Mouse (Mus musculus) G1E-ER4 (cell line): Measurements from ENCODE around the gene Itga2b. TPM values are rescaled to one million over a fixed set of nuclear protein-coding genes. Genes with fewer than 3 reads are reported as not detected.

Experiments
- GATA1 ChIP-seq: IDR thresholded peaks from one replicate; pipeline ENCODE4 v1.8.0; 2012; ENCODE audit warnings: low read length, inconsistent platforms
- polyA plus RNA-seq: library from polyadenylated mRNA; stranded (reverse); fragments of >175 nt; gene quantifications from 2 replicates; pipeline ENCODE4 v1.2.3, GENCODE M21; 2012

Itga2b gene
- polyA plus RNA-seq, 1 experiment: 18.0 TPM

GRCm38 (mm10) chr11:102467041-102467631 lies 2.8 kb downstream of the Itga2b start:
- TF ChIP-seq GATA1: no peak

GRCm38 (mm10) chr11:102465713-102466436 lies 4.0 kb downstream of the Itga2b start:
- TF ChIP-seq GATA1: no peak

GRCm38 (mm10) chr11:102464901-102465300 lies 5.0 kb downstream of the Itga2b start:
- TF ChIP-seq GATA1: no peak

- TF ChIP-seq GATA1: no peak
These were observed 8.2 kb downstream of the Itga2b start for GRCm38 (mm10) chr11:102461764-102462163.

- TF ChIP-seq GATA1: no peak
These were observed 9.4 kb downstream of the Itga2b start for GRCm38 (mm10) chr11:102460541-102460940.

- no peak for TF ChIP-seq GATA1
These were observed 14.1 kb downstream of the Itga2b start for GRCm38 (mm10) chr11:102455740-102456396.

GRCm38 (mm10) chr11:102453131-102453530 lies 16.8 kb downstream of the Itga2b start:
- no peak for TF ChIP-seq GATA1

- no peak for TF ChIP-seq GATA1
These were observed 20.6 kb downstream of the Itga2b start for GRCm38 (mm10) chr11:102449043-102450008.

- TF ChIP-seq GATA1: no peak
These were observed 21.6 kb downstream of the Itga2b start for GRCm38 (mm10) chr11:102448327-102448726.

GRCm38 (mm10) chr11:102447497-102447896 lies 22.4 kb downstream of the Itga2b start, which contains the start of gene Fam171a2:
Gene Fam171a2 (minus strand): TSS chr11:102447682.
- TF ChIP-seq GATA1: no peak

- no peak for TF ChIP-seq GATA1
These were observed 23.1 kb downstream of the Itga2b start for GRCm38 (mm10) chr11:102446581-102447461.

- no peak for TF ChIP-seq GATA1
These were observed 24.0 kb downstream of the Itga2b start for GRCm38 (mm10) chr11:102445891-102446361.

GRCm38 (mm10) chr11:102445264-102445890 lies 24.5 kb downstream of the Itga2b start:
- TF ChIP-seq GATA1: no peak

GRCm38 (mm10) chr11:102444781-102445180 lies 25.1 kb downstream of the Itga2b start:
- TF ChIP-seq GATA1: no peak
